Mouse (Mus musculus) WW6 (cell line): ENCODE measurements around the gene Atg101.

ENCODE experiments used
- DNase-seq: peaks from one replicate; pipeline ENCODE4 v3.0.0-alpha.2; 2013; ENCODE audit warnings: low read depth, low spot score

Gene Atg101

DNA sequence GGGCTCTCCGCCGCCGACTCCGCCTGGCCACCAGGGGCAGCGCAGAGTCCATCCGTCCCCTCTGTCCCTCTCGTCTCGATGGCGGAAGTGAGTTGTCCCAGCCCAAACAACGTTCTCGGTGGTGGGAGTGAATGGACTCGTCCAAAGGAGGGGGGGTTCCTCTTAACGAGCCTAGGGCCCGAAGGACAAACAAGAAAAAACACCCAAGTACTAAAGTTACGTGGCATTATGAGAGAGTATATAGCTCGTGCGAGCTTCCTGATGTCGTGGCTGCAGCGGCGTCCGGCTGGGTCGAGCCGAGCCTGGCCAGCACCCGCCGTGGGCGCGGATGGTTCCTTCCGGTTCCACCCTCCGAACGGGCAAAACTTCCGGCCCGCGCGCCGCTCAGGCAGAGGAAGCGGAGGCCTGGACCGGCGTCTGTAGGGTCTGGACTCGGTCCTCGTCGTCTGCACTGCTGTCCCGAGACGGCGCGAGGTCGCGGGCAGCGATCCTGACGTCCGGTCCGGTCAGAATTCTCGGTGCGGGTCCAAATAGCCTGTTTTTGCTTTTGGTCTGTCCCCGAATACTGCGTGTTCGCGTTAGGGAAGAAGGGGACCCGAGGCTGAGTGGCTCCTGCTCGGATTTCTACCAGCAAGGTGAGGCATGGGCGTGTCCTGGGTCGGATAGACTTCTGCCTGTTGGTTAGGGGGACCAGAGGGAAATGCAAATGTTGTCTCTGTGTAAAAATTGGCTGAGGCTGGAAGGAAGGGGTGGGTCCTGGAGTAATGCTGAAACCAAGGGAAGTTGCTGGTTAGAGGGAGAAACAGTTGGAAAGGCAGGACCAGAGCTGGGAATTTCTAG lies at the start of gene Atg101:
Atg101 (plus strand) TSS at position 362 of the 840 bp plus-strand sequence.
- DNase-seq: peak; percentile 82

GRCm38 (mm10) chr15:101234611-101235341 lies 49.3 kb upstream of the Atg101 start:
- DNase-seq: no peak

DNA sequence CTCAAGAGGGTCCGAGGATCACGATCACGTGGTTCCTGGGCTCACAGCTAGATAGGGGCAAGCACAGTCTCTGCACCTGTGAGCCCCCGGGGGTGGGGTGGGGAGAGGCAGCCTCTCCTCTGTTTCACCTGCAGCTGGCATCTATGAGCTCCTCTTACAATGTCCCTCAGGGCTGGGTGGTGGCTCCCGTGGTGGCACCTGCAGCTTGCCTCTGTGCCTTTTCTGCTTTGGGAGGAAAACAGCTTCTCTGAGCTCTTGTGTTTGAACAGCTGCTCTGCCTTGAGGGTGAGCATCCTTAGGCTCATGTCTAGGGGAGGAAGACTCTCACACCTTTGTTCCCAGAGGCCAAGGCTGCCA lies 48.8 kb upstream of the Atg101 start:
- DNase-seq: no peak

GRCm38 (mm10) chr15:101235728-101236327 lies 48.2 kb upstream of the Atg101 start:
- no peak for DNase-seq

DNA sequence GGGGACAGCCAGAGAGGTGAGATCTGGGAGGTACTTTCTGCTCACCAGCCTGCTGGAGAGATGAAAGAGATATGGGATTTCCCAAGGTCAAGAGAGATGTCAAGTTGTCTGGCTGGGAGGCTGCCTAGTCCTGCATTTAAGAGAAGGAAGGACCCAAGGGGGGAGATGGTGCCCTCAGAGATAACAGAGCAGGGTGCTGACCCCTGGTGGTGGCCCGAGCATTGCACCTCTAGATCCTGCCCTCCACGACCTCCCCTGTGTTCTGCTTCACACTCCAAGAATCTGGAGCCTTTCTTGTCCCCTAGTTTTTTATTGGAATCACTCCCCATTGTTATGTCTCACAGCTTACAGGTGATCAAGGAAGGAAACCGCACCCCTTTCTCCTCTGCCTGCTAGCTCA lies 47.2 kb upstream of the Atg101 start:
- DNase-seq: no peak

GRCm38 (mm10) chr15:101238885-101239511 lies 45.1 kb upstream of the Atg101 start:
- no peak for DNase-seq

- no peak for DNase-seq
Observed at GRCm38 (mm10) chr15:101239821-101240220, 44.3 kb upstream of the Atg101 start.

DNA sequence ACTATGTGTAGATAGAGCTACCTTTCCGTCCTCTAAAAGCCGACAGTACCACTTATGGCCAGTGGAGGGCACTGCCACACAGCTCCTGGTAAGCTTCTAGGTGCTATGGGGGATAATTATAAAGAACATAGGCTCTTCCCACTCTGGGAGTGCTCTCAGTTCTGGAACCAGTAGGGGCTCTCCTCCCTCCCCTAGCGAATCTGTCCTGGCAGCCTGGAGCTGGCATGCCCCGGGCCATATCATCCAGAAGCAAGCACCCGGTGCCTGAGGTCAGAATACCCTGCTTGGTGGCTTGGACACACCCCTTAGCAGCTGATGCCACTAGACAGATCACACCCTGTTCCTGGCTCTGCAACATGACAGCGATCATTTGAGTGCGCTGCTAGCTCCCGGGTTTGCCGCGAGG lies 43.3 kb upstream of the Atg101 start:
- DNase-seq: no peak

GRCm38 (mm10) chr15:101241236-101241635 lies 42.8 kb upstream of the Atg101 start:
- DNase-seq: no peak

- DNase-seq: no peak
Observed at GRCm38 (mm10) chr15:101241853-101242252, 42.2 kb upstream of the Atg101 start.

GRCm38 (mm10) chr15:101242645-101243044 lies 41.4 kb upstream of the Atg101 start:
- DNase-seq: no peak

DNA sequence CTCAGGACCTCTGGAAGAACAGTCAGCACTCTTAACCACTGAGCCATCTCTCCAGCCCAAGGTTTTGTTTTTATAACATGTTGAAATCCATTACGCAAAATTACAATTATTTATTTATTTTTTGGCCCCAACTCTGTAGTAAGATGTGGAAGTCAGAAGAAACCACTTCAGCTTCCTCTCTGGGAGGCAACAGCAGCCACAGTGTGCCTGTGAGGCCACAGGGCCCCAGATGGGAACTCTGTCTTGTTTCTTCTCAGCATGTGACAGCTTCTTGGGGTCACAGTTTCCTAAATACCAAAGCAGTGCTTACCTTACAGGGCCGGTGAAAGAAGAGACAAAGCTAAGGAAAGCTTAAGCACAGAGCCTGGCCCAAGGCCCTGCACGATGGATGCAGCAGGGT lies 40.1 kb upstream of the Atg101 start:
- no peak for DNase-seq

DNA sequence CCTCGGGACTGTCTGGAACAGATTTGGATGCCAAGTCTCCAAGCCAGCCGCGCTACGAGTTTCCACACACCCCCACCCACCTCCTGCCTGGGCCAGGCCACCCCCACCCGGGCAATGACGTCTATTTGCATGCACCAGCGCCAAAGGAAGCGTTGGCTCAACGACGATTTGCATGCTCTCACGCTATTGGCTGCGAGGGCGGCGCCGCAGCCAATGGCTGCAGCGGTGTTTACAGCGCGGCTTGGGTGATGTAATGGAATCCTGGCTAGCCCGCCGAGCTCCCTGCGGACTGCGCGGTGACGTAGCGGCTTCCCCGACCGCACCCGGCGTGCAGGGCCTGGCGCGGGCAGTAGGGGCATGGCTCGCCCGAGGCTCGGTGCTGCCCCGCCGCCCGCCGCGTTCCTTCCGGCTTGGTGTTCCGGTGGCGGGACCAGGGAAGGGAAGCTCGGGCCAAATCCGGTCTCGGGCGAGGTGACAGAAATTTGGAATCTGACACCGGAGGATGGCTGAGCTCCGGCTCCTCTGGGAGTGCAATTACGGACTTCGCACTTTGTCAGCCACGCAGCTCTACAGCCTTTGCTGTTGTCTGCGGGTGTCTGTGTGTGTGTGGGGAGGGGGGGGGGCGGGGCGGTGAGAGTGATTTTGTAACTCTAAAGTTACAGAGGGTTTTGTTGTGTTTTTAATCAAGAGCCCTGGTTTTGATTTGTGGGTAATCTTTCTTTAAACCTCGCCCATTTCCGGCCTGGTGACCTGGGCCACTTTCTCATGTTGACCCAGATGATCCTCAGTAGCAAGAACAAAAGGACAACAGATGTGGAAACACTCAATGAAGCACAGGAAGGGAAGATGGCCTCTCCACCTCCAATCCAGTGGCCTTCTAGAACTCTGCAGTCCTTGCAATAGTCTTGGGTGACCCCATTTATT lies 37.6 kb upstream of the Atg101 start:
- no peak for DNase-seq

DNA sequence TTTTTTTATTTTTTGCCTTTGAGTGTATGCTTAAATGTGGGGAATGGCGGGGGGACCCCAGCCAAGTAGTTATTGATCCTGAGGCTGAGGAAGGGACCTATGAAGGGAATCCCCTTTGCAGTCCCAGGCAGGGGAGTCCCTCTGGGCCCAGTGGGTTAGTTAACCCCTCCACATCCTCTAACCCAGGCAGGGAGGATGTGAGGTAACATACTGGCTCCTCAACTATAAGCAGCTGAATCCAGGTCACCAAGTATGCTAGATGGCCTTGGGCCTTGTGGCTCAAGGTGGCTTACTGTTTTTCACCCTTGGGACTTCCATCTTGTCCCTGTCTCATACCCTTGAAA lies 36.9 kb upstream of the Atg101 start:
- DNase-seq: no peak

GRCm38 (mm10) chr15:101248029-101248710 lies 35.9 kb upstream of the Atg101 start:
- DNase-seq: no peak

DNA sequence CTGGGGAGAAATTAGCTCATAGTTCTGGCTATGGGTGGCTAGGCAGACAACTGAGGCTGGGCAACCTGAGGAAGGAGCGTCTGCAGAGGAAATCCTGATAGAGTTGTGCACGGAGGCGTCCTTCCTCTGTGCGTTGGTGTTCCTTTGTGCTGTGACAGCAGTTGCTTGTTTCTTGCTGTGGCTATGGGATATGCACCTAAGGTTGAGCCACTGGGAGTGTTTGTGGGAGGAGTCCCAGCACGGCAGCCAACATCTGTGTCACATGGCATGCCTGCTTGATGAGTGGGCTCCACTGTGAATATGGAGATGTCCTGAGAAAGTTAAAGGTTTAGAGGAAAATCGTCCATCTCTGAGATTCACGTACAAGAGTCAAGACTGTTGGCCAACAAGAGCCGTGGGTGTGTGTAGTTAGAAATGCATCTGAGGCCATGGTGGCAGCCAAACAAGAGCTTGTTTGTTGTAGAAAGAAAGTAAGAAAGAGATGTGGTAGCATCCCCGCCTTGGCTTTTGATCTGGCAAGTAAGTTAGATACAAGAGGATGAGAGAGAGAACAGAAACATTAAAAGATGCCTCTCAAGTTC lies 33.8 kb upstream of the Atg101 start:
- DNase-seq: no peak

DNA sequence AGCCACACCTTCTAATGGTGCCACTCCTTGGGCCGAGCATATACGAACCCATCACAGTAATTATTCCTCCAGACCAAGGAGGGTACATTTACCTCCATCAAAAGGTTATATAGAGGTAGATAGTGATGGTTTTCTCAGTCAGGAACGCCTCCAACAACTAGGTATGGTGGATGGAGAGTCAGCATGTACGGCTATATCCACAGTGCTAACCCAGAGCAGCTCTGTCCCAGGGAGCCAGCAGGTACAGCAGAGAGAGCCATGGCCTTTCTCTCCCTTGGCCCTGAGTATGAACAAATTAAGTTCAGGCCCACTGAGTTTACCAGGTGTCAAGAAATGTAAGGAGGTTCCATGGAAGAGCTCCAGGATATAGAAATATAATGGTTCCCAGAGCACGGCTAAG lies 32.1 kb upstream of the Atg101 start:
- no peak for DNase-seq

GRCm38 (mm10) chr15:101252614-101253013 lies 31.5 kb upstream of the Atg101 start:
- DNase-seq: no peak

- DNase-seq: no peak
Observed at GRCm38 (mm10) chr15:101253563-101253885, 30.5 kb upstream of the Atg101 start.
